Mouse (Mus musculus) B cell, adult (primary cell): ENCODE data around the gene Gm10358. TPM values are rescaled to one million over a fixed set of nuclear protein-coding genes. Genes with fewer than 3 reads are reported as not detected.

Source experiments
- total RNA-seq: library from RNA; stranded (reverse); gene quantifications from 4 replicates; pipeline ENCODE4 v1.2.4, GENCODE M21; 2023; ENCODE audit not compliant: inconsistent age

The Gm10358 gene
- not detected in 4 replicates for total RNA-seq

GRCm38 (mm10) chr8:75406489-75406888, at the start of gene Gm10358:
Gene Gm10358, minus strand, starts transcription at chr8:75406589.

GRCm38 (mm10) chr8:75448394-75448793, 42.0 kb upstream of the Gm10358 start, which contains the start of gene Iqcm:
Gene Iqcm, plus strand, starts transcription at chr8:75448694.

Other genes starting within 250 kb of the Gm10358 start
- not detected in 4 replicates for gene Rasd2, start 192.6 kb downstream of the Gm10358 start, total RNA-seq
- not detected in 4 replicates for gene Iqcm, start 42.1 kb upstream of the Gm10358 start, total RNA-seq